Mouse (Mus musculus) CD4-positive, CD25-positive, alpha-beta regulatory T cell, adult 2 months (primary cell): ENCODE results near the gene Klrb1f.
A peak's percentile ranks its signal among the peaks of the same experiment; 100 is the strongest.
"Not testable (repeated sequence)": the region's sequence is repeated elsewhere in the genome, so short reads cannot be mapped to it uniquely, and the experiment has no call there.

Experiments used
- DNase-seq: peaks from one replicate; pipeline ENCODE4 v3.0.0-alpha.2; 2012; ENCODE audit warnings: low read depth, low spot score

Klrb1f gene

GRCm38 (mm10) chr6:129045601-129046000, at the start of gene Klrb1f:
TSS of gene Klrb1f (plus strand) at chr6:129045901.
- no peak for DNase-seq

- DNase-seq: no peak
These were observed 49.5 kb upstream of the Klrb1f start for GRCm38 (mm10) chr6:128996054-128996767.

GRCm38 (mm10) chr6:128996768-128997442, 48.8 kb upstream of the Klrb1f start:
- DNase-seq: no peak

GRCm38 (mm10) chr6:129001392-129001791, 44.3 kb upstream of the Klrb1f start:
- no peak for DNase-seq

- DNase-seq: no peak
These were observed 37.1 kb upstream of the Klrb1f start for GRCm38 (mm10) chr6:129008552-129008951.

- not testable (repeated sequence) for DNase-seq
These were observed 35.7 kb upstream of the Klrb1f start for GRCm38 (mm10) chr6:129009846-129010504.

- no peak for DNase-seq
These were observed 35.2 kb upstream of the Klrb1f start for GRCm38 (mm10) chr6:129010505-129010873.

- DNase-seq: not testable (repeated sequence)
These were observed 33.7 kb upstream of the Klrb1f start for GRCm38 (mm10) chr6:129012012-129012411.

- DNase-seq: no peak
These were observed 32.7 kb upstream of the Klrb1f start for GRCm38 (mm10) chr6:129012966-129013365.

GRCm38 (mm10) chr6:129013762-129014276, 31.9 kb upstream of the Klrb1f start:
- DNase-seq: no peak

- no peak for DNase-seq
These were observed 31.3 kb upstream of the Klrb1f start for GRCm38 (mm10) chr6:129014399-129014798.

GRCm38 (mm10) chr6:129027451-129028248, 18.1 kb upstream of the Klrb1f start:
- no peak for DNase-seq

GRCm38 (mm10) chr6:129030175-129030824, 15.4 kb upstream of the Klrb1f start:
- no peak for DNase-seq

GRCm38 (mm10) chr6:129030964-129031363, 14.7 kb upstream of the Klrb1f start:
- DNase-seq: no peak

- peak; percentile 82 for DNase-seq
These were observed 12.3 kb upstream of the Klrb1f start for GRCm38 (mm10) chr6:129033397-129033796.

- DNase-seq: no peak
These were observed 10.7 kb upstream of the Klrb1f start for GRCm38 (mm10) chr6:129035017-129035416.

GRCm38 (mm10) chr6:129036326-129036725, 9.4 kb upstream of the Klrb1f start:
- DNase-seq: peak; percentile 29

- peak; percentile 60 for DNase-seq
These were observed 8.7 kb upstream of the Klrb1f start for GRCm38 (mm10) chr6:129036890-129037463.

- DNase-seq: no peak
These were observed 4.2 kb upstream of the Klrb1f start for GRCm38 (mm10) chr6:129041470-129041869.

- DNase-seq: no peak
These were observed 3.2 kb upstream of the Klrb1f start for GRCm38 (mm10) chr6:129042470-129042869.

GRCm38 (mm10) chr6:129048381-129048780, 2.7 kb downstream of the Klrb1f start:
- DNase-seq: no peak
